Mouse (Mus musculus) heart, postnatal 0 days (tissue): Measurements from ENCODE around the gene Fem1b.

Experiments
- CTCF ChIP-seq: IDR thresholded peaks from 2 replicates; pipeline ENCODE4 v1.5.1; 2016; ENCODE audit warnings: antibody characterized with exemption, control low read depth, low read depth
- EP300 ChIP-seq: IDR thresholded peaks from 2 replicates; pipeline ENCODE4 v1.6.1; 2016; ENCODE audit warnings: antibody characterized with exemption, low read depth

DNA sequence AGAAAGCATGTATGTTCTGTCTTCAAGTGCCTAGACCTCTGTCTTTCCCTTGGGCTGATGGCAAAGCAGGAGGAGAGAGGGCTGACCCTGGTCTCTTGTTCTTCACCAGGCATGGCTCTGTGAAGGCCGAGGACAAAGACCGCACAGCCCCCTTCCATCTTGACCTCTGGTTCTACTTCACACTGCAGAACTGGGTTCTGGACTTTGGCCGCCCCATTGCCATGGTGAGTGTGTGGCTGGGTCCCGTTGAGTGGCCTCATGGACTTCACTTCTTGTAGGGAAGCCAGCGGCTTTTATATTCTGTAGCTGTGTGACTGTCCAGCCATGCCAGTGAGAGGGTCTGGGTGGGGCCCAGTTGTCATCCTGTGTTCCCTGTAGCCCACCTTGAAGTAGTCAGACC lies 32.7 kb upstream of the Fem1b start:
- no peak for TF ChIP-seq CTCF
- no peak for TF ChIP-seq EP300
